Mouse (Mus musculus): ENCODE data around the gene Aff1.

Aff1 gene

GRCm38 (mm10) chr5:103749465-103750285 lies 57.5 kb downstream of the Aff1 start:
- no peak for DNase-seq (ENCODE audit: low read depth, low spot score)

- DNase-seq (ENCODE audit: low read depth, low spot score): no peak
Observed at GRCm38 (mm10) chr5:103752665-103753510, 60.7 kb downstream of the Aff1 start.

- no peak for DNase-seq (ENCODE audit: low read depth, low spot score)
Observed at GRCm38 (mm10) chr5:103753511-103754329, 61.5 kb downstream of the Aff1 start.

- DNase-seq (ENCODE audit: low read depth, low spot score): no peak
Observed at GRCm38 (mm10) chr5:103754330-103755134, 62.4 kb downstream of the Aff1 start.

- no peak for DNase-seq (ENCODE audit: low read depth, low spot score)
Observed at GRCm38 (mm10) chr5:103755135-103755487, 62.9 kb downstream of the Aff1 start.

GRCm38 (mm10) chr5:103756231-103756714 lies 64.1 kb downstream of the Aff1 start:
- no peak for DNase-seq (ENCODE audit: low read depth, low spot score)

GRCm38 (mm10) chr5:103758491-103758890 lies 66.3 kb downstream of the Aff1 start:
- DNase-seq (ENCODE audit: low read depth, low spot score): no peak

- no peak for DNase-seq (ENCODE audit: low read depth, low spot score)
Observed at GRCm38 (mm10) chr5:103759489-103760424, 67.6 kb downstream of the Aff1 start.

GRCm38 (mm10) chr5:103760425-103761131 lies 68.4 kb downstream of the Aff1 start:
- no peak for DNase-seq (ENCODE audit: low read depth, low spot score)

- no peak for DNase-seq (ENCODE audit: low read depth, low spot score)
Observed at GRCm38 (mm10) chr5:103761754-103762153, 69.6 kb downstream of the Aff1 start.

GRCm38 (mm10) chr5:103762850-103763254 lies 70.7 kb downstream of the Aff1 start:
- DNase-seq (ENCODE audit: low read depth, low spot score): no peak

GRCm38 (mm10) chr5:103765356-103765755 lies 73.2 kb downstream of the Aff1 start:
- no peak for DNase-seq (ENCODE audit: low read depth, low spot score)

GRCm38 (mm10) chr5:103765758-103766431 lies 73.7 kb downstream of the Aff1 start:
- no peak for DNase-seq (ENCODE audit: low read depth, low spot score)

GRCm38 (mm10) chr5:103766432-103766815 lies 74.2 kb downstream of the Aff1 start:
- no peak for DNase-seq (ENCODE audit: low read depth, low spot score)

GRCm38 (mm10) chr5:103768961-103769360 lies 76.8 kb downstream of the Aff1 start:
- no peak for DNase-seq (ENCODE audit: low read depth, low spot score)

- no peak for DNase-seq (ENCODE audit: low read depth, low spot score)
Observed at GRCm38 (mm10) chr5:103769701-103770100, 77.5 kb downstream of the Aff1 start.

- no peak for DNase-seq (ENCODE audit: low read depth, low spot score)
Observed at GRCm38 (mm10) chr5:103770447-103771222, 78.5 kb downstream of the Aff1 start.

- no peak for DNase-seq (ENCODE audit: low read depth, low spot score)
Observed at GRCm38 (mm10) chr5:103771380-103771779, 79.2 kb downstream of the Aff1 start.
